Mouse (Mus musculus) testis, adult 2 months (tissue): ENCODE data around the gene Ctnna3.

Experiments
- CTCF ChIP-seq: fragments of 200-500 bp; IDR thresholded peaks from 2 replicates; pipeline ENCODE4 v1.5.1; 2012; ENCODE audit warnings: low read depth, mild to moderate bottlenecking, inconsistent platforms, low read length, moderate library complexity; ENCODE audit not compliant: control insufficient read depth, insufficient read depth, insufficient replicate concordance
- POLR2A ChIP-seq: fragments of 200-500 bp; IDR thresholded peaks from 2 replicates; pipeline ENCODE4 v1.6.1; 2012; ENCODE audit warnings: low read depth, mild to moderate bottlenecking, inconsistent platforms, low read length, moderate library complexity; ENCODE audit not compliant: control insufficient read depth

DNA sequence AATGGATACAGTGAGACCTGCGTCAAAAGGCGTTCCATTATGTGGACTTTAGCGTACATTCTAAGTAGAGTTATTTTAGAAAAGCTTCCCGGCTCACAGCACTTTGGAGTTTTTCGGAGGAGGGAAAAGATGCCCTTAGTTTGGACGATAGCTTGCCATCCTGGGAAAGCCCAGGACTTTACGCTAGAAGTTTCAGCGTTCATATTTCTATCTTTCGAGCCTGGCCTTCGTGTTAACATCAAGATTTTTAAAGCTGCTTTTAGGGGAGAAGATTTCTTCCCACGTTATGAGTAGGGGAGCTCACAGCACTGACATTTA, 916 bp upstream of the Ctnna3 start:
- no peak for TF ChIP-seq CTCF
- no peak for TF ChIP-seq POLR2A
